Mouse (Mus musculus): ENCODE data around the gene Pcyt1a.

Gene Pcyt1a

DNA sequence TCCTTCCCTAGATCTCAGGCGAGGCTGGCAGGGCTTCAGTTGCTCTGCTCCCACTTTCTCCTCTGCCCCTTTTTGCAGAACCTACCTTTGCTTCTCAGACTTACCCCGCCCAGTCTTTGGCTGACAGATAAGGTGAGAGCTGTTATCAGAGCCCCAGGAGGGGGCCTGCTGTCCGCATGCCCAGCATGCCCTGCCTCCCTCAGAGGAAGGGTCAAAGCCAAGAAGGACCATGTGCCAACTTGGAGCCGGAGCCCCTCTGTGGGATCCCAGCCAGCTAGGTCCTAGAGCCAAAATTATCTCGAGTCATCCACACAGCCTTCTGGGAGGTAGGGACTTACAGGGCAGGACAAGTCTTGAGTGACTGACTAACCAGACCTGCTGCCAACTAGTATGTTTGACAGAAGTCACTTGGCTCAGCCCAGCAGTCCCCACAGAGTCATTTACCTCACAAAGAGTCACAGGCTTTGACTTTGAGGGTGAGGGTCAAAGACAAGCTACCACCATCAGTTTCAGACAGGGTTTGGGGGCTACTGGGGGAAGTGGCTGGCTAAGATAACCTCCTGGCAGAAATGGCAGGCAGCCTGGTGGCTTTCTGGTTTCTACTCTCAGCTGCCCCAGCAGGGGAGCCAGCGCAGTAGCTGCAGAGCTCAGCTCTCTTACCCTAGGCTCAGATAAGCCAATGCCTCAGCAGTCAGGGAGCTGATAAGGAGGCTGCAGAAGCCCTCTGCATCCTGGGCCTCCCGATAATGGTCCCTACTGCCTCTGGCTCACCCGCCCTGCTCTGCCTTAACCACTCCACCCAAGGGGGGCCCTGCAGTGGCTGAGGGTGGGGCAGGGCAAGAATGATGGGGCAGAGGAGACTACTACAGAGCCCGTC lies 78.6 kb downstream of the Pcyt1a start:
- DNase-seq (ENCODE audit: low spot score in 2 of 2) = peak; percentile 90 to 91

DNA sequence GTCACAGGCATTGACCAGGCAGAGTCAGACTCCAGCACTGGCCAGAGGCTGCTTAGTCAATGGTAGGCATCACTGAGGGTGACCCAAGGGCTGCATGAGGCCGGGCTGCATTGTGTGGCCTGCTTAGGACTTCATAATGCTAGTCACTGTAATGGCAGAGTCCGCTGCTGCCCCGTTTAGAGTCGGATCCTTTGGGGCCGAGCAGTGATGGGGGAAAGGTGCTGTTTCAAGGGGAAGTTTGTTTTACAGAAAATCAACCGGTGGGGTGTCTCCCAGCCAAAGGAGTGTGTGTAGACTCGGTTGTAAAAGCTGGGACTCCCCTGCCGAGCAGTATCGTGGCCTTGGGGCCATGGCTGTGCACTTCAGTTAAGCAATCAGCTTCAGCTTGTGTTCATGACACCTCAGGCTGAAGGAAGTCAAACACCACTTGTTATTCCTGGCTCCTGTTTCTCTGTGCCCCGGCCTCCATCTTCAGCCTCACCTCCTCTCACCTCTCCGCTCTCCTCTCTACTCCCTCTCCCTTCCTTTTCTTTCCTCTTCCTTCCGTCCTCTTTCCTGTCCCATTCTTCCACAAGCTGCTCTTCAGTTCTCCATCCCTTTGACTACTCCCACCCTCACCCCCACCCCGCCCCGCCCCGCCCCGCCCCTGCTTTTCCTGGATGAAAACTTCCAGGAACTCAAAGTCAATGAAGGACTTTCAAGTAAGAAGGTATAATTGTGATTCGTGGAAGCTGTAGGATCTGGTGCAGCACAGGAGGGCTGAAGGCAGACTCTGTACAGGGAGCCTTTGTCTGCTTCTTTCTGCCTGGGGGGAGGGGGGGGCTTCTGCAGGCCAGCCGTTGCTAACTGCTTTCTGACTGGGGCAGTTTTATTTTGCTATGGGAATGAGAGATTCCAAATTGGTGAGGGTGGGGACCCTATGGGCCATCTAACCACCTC lies 79.9 kb downstream of the Pcyt1a start:
- DNase-seq (ENCODE audit: low spot score in 2 of 2) = peak; percentile 30 to 74

DNA sequence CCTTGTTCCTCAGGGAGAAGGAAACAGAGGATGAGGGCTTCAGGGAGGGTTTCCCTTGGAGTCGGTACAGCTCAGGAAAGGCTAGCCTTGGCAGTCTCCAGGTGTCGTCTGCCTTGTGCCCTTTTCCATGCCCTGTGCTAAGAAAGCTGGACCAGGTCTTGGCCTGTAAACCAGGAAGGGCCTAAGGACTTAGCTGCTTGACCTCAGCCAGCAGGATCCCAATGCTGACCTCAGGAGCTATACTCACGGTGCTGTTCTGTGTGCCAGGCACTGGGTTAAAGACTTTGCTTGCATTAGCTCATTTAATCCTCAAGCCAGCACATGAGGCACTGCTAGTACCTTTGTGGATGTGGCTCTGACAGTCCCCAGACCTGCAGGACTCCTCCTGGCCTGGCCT lies 80.6 kb downstream of the Pcyt1a start:
- DNase-seq (ENCODE audit: low spot score in 2 of 2) = peak in 1 of 2 experiments; percentile 63

DNA sequence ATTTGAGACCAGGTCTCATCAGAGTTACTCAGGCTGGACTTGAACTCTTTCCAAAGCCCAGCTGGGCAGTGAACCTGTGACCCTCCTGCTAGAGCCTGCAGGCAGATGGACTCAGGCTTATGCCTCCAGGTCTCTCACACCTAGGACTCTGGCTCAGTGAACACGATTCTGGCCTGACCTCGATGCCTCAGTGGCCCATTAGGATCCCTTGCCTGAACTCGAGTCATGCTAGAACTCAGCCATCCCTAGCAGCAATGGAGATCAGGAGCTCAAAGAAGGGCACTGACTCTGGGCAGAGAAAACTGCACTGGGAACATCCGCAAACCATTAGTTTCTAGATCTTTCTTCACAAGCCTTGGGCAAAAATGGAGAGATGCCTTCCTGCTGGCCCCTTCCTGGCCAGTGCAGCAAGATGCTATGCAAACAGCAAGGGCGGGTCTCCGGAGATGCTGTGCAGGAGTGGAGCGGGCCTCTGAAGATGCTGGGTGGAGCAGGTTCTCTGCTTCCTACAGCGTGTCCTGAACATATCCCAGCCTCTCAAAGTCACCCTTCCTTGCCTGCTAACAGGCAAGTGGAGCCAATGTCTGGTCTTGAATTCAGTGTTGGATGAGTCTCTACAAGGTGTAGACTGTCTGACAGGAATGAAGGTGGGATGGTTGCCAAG lies 81.2 kb downstream of the Pcyt1a start:
- peak in 1 of 2 experiments; percentile 71 for DNase-seq (ENCODE audit: low spot score in 2 of 2)

DNA sequence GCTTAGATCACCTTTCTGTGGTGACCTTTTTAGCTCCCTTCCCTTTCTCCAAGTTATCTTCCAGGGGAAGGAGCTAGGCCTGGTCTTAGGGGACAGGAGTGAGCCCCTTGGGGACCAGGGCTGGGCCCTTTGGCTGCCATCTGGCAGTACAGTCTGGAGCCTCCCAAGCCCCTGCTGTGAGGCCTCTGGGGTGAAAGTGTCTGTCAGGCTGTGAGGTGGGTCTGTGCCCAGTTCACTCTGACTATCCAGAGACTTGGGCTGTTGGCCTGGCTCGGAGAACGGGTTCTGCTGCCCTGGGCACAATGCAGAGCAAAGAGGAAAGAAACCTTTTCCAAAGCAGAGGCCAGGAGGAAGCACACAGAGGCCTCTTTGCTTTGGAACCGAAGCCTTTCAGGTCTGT lies 82.2 kb downstream of the Pcyt1a start:
- peak in 1 of 2 experiments; percentile 61 for DNase-seq (ENCODE audit: low spot score in 2 of 2)

DNA sequence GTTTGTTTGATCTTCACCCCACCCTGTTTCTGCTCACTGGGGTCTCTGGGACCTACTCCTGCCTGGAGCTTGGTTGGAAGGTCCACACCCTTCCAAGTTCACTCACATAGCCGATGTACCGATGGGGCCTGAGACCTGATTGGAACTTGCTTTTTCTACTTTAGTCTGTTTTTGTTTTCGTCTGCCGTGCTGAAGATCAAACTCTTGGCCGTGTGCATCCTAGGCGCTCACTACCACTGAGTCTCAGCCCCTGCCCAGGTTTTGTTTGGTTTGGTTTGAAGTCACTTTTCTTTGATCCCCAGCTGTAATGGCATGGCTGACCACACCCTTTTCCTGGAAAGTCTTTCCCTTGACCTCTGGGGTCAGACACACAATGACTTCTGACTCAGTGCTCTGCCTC lies 82.7 kb downstream of the Pcyt1a start:
- DNase-seq (ENCODE audit: low spot score in 2 of 2) = no peak

DNA sequence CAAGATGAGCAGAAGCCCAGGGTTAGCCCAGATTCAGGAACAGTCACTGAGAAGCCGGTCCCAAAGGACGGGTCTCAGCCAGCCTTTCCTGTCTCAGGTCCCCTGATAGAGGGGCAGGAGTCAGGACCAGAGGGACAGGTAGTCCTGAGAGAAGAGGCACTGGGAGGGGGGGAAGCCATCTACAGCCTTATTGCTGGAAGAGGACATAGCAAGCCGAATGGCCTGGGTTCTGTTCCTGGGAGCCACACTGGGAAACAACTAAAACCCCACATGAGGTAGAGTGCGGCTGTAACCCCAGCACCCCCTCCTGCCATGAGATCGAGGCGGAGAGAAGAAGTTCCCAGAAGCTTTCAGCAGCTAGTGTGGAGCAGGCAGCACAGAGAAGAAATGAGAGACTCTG lies 83.2 kb downstream of the Pcyt1a start:
- peak in 1 of 2 experiments; percentile 62 for DNase-seq (ENCODE audit: low spot score in 2 of 2)

DNA sequence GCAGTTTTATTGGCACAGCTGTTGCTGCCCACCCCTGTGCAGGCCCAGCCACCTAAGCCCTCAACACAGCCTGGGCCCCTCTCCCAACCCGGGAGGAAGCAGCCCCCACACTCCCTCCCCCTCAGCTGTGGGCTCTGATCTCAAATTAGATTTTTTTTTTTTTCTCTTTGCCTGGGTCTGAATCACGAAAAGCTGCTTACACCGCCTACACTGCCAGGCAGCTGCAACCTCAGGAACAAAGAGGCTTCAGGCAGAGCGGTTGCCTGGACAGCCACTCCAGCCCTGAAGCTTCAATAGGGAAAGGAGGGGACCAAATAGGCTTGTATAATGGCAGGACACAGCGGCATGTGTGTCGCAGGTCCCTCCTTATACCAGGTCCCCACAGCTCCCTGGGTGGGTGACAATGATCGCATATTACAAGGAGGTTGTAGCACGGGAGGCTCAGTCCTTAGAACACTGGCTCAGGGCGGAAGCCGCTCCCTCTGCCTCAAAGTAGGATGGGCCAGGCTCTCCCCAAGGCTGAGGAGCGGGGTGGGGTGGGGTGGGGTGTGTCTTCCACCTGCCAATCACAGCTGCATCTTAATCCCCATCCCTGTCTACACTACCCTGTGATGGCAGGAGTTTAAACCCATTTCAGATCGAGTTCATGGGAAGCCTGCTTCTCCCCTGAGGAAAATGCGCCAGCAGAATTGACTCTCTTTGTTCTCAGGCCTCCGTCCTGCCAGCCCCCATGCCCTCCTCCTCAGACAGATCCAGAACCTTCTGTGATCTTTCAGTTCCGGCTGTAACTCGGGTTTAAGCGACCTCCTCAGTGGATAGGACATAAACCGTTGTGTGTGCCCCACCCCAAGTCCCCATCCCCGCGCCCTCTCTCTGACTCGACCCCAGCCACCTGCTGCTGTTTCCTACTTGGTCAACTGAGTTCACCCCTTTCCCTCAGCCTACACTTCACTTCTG lies 85.6 kb downstream of the Pcyt1a start:
- DNase-seq (ENCODE audit: low spot score in 2 of 2) = peak; percentile 59 to 74

DNA sequence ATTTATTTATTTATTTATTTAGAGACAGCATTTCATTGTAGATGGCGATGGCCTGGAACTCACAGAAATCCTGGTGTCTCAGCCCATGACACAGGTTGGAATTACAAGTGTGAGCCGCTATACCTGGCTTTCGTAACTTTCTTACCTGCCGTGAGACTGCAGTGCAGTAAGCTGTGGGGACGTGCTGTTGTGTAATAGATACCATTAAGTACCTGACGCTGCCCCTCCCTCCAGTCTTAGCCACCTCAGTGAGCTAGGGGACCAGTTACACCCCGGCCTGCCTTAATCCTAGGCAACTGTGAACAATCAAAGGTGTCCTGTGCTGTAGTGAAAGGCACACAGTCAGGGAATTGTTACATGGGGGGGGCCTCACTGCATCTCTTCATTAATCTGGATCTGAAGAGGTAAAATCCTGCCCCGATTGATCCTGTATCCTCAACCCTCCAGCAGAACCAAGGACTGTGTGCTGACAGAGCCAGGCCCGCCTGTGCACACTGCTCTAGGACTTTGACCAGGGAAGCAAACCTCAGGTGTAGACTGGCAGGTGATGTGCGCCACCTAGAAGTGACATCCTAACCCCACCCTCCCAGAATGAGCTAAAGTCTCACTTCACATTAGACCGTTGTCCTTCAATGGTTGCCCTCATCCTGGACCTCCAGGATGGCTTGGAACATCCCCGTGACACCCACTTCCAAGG lies 87.2 kb downstream of the Pcyt1a start:
- no peak for DNase-seq (ENCODE audit: low spot score in 2 of 2)

DNA sequence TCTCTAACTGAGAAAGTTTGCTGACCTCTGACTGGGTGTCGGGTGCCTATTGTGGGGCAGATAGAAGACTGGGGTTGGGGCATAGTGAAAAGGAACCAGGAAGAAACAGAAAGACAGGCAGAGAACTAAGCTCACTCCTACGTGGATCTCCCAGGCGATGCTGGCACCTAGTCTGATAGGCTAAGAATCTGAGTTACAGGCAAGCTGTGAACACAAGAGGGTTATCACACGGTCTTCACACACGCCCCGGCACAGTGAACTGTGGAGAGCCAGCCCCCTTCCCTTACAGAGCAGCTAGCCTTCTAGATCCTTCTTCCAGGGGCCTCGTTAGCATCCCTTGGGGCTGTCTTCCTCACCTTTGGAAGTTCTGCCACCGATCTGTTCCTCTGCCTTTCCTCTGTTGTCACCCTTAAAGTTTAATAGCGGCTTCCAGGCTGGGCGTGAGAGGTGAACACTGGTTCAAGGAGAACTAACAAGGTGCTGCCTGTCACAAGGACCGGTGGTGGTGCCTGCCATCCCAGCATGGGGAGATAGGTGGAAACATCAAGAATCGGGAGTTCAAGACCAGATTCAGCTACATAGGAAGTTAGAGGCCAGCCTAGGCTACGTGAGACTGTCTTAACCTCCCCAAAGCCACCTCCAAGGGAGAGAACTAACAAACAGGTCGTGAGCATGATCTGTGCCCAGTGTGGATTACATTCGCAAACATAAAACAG lies 89.1 kb downstream of the Pcyt1a start:
- DNase-seq (ENCODE audit: low spot score in 2 of 2) = peak in 1 of 2 experiments; percentile 71

DNA sequence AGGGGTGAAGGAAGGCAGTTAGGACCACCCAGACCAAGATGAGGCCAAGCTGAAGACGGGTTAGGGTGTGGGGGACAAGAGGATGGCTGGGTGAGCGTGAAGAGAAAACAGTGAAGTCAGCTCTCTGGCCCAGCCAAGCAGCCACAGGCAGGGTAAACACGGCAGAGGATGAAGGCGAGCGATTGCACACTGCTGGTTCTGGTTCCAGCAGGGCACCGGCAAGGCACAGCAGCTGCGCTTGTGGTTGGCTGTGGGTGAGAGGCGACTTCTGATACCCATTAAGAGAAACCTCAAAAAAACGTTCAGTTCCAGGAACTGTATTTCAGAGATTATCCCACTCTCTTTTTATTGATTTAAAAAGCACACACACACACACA lies 89.6 kb downstream of the Pcyt1a start:
- DNase-seq (ENCODE audit: low spot score in 2 of 2) = peak; percentile 64 to 83

DNA sequence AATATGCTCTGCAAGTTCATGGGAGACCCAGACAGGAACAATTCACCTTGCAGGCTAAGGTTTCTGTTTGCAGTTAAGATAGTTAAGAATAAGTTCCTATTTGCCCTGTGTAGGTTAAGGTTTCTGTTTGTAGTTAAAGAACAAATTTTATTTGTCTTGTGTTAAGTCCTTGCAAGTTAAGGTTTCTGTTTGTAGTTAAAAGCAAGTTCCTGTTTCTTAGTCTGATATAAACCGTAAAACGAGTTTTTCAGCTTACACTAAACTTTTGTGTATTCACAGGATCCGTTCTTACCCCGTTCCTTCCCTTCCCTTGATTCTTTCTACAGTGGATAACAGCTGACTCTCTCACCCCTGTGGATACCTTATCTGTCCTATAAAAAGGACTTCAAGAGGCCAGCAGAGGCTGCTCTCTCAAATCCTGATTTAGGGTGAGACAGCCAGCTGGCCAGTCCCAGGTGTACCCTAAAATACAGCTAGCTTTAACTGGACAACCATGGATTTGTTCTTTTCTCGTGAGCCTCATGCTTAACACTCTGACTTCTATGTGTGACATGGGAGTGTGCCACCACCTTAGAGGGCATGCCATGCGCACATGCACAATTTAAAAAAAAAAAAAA lies 92.0 kb downstream of the Pcyt1a start:
- no peak for DNase-seq (ENCODE audit: low spot score in 2 of 2)

DNA sequence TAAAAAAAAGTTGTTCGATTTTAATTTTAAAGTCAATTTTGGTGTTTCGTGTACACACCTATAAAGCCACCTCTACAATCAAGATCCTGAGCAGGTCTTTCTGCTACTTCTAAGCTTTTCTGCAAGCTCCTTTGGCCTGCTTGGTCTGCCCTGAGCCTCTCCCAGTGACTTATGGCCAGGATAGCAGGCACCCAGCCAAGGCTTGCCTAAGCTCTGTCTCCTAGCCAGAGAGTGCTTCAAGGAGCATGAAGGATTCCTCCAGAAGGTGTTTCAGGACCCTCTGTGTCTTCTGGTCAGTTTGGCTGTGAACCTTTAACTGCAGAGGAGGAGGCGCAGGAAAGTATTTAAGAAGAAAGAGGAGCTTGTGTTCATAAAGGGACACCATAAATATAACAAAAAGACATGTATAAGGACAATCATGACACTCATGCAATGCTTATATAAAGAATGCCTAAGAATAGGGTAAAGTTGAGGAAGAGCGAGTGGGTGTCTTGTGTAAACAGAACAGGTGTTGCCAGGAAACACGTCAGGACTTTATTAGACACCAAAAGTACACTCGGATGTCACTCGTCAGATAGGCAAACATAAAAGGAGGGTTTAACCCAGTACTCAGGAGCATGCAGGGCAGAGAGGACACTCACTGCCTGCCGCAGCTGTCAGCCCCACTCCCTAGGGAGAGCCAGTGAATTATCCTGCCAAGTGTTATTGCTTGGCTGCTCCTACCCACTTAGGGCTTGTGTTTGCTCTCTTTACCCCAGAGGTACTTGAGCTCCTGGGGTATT lies 92.9 kb downstream of the Pcyt1a start:
- no peak for DNase-seq (ENCODE audit: low spot score in 2 of 2)

DNA sequence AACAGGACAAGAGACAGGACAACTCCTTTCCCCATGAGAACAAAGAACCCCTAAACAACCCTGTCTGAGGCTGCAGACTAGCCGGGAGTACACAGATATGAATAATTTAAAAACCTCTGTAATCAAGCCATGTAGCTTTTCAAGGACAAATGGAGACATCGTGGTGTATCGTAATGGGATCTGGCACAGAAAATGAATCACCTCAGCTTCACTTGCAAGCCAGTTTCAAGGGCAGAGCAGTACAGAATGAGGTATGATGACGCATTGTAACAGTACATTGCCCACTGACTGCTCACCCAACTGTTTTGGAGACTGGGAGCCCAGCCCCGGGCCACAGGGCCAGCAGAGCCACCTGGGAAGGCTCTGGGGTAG lies 93.5 kb downstream of the Pcyt1a start:
- no peak for DNase-seq (ENCODE audit: low spot score in 2 of 2)

All from spleen, postnatal 4 days (tissue).